Mouse (Mus musculus): Measurements from ENCODE around the gene Tmem245. TPM values are rescaled to one million over a fixed set of nuclear protein-coding genes. Genes with fewer than 3 reads are reported as not detected.

Tmem245 gene
- 91.4 TPM for polyA plus RNA-seq (2014; fragmentation: Illumina TruSeq; extraction: RNeasy Lipid Tissue Mini Kit (QIAGEN cat#74804); ENCODE audit: low read depth, low replicate concordance)

DNA sequence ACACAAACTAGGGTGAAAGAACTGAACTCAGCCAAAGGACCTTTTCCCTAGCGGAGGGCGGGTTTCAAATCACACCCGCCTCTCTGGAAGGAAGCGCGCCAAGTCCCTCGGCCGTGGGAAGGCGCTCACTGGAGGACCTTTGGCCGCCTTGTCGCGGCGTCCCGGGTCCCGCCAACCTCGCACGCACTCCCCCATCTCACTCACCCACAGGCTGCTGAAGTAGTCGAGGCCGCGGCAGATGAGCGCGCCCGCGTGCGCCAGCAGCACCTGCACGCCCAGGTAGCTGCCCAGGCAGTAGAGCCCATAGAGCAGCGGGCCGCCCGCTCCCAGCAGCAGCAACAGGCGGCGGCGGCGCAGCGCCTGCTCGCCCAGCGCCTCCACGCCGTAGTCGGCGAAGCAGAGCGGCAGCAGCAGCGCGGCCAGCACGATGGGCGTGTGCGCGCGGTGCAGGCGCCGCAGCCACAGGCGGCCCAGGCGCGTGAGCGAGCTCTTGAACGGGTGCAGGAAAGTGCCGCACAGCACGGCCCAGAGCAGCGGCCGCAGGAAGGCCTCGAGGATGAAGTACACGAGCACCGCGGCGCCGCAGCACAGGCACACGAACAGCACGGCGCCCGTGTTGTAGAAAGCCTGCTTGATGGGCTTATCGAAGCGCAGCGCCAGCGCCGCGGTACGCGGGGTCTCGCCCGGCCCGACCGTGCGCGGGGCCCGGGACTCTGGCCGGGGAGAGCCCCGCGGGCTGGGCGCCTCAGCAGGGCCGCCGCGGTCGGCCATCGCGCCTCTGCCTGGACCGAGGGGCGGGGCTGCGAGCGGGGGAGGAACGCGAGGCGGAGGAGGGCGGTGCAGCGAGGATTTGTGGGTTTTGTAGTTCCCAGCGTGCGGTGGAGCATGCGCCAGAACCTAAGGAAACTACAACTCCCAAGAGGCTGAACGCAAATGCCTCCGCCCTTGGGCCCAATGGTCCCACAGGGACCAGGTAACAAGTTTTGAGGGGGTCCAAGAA lies at the start of gene Tmem245:
Gene Tmem245 (minus strand): TSS at position 797 of the 1,000 bp plus-strand sequence.

DNA sequence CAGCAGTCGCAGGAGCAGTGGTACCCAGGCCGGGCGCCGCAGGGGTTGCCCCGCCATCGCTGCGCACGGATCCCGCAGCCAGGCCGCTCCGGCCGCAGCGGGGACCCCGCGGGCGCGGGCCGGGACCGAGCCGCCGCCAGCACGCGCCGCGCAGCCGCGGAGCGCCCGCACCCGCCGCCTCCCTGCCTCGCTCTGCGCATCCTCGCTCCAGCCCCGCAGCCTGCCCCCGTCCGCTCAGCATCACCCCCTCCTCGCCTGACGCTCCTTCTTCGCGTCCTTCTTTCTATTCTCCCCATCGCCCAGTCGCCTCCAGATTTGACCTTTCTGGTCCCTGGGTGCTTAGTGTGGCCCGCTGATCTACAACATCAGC lies 43.0 kb upstream of the Tmem245 start, which contains the start of gene Frrs1l:
Gene Frrs1l (minus strand): TSS at position 177 of the 370 bp plus-strand sequence.

DNA sequence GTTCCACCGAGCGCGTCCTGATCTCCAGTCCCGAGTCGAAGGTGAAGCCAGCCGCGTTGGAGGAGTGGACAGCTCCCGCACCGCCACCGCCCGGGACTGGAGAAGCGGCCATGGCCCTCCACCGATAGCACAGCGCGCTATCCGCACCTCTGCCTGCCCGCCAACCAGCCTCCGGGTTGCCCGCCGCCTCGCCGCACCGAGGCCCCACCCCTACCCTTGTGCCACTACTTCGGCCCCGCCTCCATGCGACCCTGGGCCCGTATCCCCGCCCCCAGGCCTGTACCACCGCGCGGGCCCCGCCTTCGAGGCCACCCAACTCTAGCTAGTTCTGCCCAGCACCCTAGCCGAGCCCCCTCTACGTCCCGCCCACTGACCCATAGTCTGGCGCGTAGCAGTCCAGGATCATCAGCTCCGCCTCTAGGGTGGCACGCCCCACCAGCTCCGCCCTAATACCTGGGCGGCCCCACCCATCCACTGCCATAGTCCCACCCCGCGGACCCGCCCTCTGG lies 82.2 kb downstream of the Tmem245 start, which contains the start of gene Ctnnal1:
Gene Ctnnal1 (minus strand): TSS at position 186 of the 509 bp plus-strand sequence.

Other genes starting within 250 kb of the Tmem245 start
- gene Gm26657, start 207.4 kb downstream of the Tmem245 start, polyA plus RNA-seq (2014; fragmentation: Illumina TruSeq; extraction: RNeasy Lipid Tissue Mini Kit (QIAGEN cat#74804); ENCODE audit: low read depth, low replicate concordance): not detected
- gene Actl7b, start 206.0 kb downstream of the Tmem245 start, polyA plus RNA-seq (2014; fragmentation: Illumina TruSeq; extraction: RNeasy Lipid Tissue Mini Kit (QIAGEN cat#74804); ENCODE audit: low read depth, low replicate concordance): not detected
- gene Actl7a, start 204.0 kb downstream of the Tmem245 start, polyA plus RNA-seq (2014; fragmentation: Illumina TruSeq; extraction: RNeasy Lipid Tissue Mini Kit (QIAGEN cat#74804); ENCODE audit: low read depth, low replicate concordance): not detected
- 49.2 TPM for gene Elp1, start 145.1 kb downstream of the Tmem245 start, polyA plus RNA-seq (2014; fragmentation: Illumina TruSeq; extraction: RNeasy Lipid Tissue Mini Kit (QIAGEN cat#74804); ENCODE audit: low read depth, low replicate concordance)
- gene Fam206a, start 145.1 kb downstream of the Tmem245 start, polyA plus RNA-seq (2014; fragmentation: Illumina TruSeq; extraction: RNeasy Lipid Tissue Mini Kit (QIAGEN cat#74804); ENCODE audit: low read depth, low replicate concordance): 25.0 TPM
- 26.1 TPM for gene Ctnnal1, start 82.2 kb downstream of the Tmem245 start, polyA plus RNA-seq (2014; fragmentation: Illumina TruSeq; extraction: RNeasy Lipid Tissue Mini Kit (QIAGEN cat#74804); ENCODE audit: low read depth, low replicate concordance)
- 1.3 TPM for gene Frrs1l, start 43.0 kb upstream of the Tmem245 start, polyA plus RNA-seq (2014; fragmentation: Illumina TruSeq; extraction: RNeasy Lipid Tissue Mini Kit (QIAGEN cat#74804); ENCODE audit: low read depth, low replicate concordance)
- gene Epb41l4b, start 196.0 kb upstream of the Tmem245 start, polyA plus RNA-seq (2014; fragmentation: Illumina TruSeq; extraction: RNeasy Lipid Tissue Mini Kit (QIAGEN cat#74804); ENCODE audit: low read depth, low replicate concordance): 2.9 TPM

Data from adrenal gland, adult 10 weeks (tissue).